Mouse (Mus musculus): ENCODE results near the gene Lrig1.

Gene Lrig1

DNA sequence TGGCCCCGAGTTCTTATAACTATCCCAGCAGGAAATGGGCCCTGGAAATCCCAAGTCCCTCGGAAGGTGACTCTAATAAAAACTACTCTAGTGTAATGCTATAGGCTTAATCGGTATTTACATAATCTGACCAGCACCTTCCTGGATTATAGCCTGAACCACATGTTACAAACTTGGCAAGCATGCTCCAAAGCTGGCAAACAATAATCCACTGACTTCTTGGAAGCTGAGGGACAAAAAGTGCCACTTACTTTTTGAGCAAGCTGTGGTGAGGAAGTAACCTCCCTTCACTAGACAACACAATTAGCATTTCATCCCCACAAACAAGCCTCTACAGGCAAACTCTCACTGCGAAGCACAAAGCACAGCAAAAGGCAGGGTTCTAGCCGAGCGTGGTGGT, 30.6 kb downstream of the Lrig1 start:
- DNase-seq, result no peak

DNA sequence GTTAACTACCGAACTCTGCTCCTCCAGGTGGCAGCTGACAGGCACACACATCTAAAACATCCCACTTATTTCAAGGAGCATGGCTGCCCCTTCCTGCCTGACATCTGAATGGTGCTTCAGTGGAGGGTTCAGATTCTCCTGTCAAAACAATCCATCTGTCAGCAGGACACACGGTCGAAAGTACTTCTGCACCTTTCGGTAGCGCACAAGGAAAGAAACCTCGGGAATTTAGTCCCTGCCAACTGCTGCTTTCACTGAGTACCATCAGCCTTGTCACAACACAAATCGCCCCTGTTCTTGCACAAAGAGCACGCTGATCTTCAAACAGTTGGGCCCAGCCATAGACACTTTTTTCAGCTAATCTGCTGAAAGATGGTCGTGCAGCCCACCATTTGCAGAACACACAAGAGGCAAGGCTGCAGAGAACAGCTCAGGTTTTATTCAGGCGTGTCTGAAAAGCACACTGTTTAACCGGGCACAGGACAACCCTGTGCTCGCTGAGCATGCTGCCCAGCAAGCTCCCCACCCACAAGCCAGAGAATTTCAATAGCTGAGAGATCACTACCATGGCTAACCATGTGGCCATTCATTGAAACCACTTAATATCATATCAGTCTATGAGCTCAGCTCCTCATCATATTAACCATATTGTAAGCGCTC, 31.6 kb downstream of the Lrig1 start:
- no peak for DNase-seq

DNA sequence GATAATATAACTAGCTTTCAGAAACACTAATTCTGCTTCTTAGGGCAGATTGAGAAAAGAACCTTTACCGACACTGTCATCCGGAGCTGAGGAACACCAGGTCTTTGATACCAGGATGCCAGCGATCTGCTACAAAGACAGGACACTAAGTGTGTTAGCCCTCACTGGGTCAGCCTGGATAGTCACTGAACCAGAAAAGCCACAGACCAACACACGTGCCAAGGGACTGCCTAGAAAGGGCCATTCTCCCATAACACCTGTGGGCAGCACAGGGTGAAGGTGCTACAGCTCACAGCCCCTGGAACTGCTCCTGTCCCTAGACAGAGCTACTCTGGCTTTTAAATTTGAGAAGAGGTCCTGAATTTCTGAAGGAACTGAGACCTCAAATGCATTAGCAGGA, 32.8 kb downstream of the Lrig1 start:
- peak; percentile 37 for DNase-seq

DNA sequence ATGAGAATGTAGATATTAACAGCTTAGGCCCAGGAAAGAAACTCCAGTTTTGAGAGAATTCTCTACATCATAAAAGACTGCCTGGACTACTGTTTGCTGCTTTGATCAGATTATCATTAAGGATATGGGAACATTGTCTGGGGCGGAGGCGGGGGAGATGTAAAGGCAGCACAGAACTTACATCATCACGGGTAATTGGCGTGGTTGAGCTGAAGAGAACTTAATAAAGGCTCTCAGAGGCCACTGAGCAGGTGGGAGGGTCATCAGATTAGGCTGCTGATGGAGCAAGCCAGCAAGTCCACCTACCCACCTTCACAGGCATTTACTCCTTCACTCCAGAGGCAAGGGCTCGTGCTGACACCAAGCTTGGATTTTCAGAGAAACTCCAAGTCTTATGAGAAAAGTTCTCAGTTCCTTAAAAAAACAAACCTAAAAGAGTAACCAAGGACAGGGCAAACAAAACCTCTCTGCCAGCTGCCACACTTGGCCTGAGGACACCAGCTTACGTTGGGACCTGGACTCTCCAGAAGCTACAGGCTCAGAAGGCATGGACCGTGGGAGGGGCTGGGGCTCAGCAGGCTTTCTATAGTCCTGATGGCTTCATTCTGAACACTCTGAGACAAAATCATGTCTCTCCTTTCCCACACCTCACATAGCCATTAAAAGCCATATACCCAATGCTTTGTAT, 33.4 kb downstream of the Lrig1 start:
- DNase-seq, result no peak

DNA sequence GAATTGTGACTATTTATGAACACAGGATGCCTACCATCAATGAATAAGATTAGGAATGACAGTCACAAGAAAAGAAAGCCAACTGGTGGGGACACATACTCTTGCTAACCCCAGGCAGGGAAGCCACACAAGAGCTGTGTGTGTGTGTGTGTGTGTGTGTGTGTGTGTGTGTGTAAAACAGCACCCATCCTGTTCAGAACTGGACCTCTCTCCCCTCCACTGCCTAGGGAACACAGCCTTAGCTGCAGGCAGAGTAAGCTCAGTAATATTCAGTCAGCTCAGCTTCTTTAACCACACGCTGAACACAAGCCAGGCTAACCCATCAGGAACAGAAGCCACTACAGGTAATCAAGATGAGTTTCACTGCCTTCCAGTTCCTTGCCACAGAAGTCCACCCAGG, 34.3 kb downstream of the Lrig1 start:
- DNase-seq, result no peak

DNA sequence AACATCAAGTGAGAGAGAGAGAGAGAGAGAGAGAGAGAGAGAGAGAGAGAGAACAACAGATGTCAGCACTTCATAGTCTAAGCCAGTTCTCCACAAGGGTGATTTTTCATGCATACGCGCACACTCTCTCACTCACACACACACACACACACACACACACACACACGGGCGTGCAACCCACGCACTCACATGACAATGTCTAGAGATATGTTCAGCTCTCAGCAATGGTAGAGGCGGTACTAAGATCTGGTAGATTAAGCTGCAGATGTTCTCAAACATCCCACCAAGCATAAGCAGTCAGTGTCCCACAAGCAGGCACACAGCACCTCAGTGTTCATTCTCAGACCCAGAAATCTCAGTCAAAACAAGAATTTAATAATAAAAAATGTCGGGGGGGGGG, 34.7 kb downstream of the Lrig1 start:
- DNase-seq, result no peak

DNA sequence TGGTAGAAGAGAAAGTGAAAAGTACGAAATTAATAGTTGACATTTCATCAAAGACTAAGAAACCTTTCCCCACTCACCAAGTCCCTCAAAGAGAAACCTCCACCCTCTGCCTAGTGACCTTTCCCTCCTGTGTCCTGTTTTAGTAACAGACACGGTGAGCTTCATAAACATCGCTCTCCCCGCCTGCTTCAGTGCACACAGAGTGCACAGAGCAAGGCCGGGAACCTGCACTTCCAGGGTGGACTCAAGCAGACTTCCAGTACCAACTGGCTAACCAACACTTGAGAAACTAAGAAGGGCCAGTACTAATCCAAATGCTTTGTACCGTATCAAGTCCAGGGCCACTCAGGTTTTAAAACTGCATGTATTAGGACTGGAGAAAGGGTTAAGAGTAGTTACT, 36.0 kb downstream of the Lrig1 start:
- peak; percentile 35 for DNase-seq

DNA sequence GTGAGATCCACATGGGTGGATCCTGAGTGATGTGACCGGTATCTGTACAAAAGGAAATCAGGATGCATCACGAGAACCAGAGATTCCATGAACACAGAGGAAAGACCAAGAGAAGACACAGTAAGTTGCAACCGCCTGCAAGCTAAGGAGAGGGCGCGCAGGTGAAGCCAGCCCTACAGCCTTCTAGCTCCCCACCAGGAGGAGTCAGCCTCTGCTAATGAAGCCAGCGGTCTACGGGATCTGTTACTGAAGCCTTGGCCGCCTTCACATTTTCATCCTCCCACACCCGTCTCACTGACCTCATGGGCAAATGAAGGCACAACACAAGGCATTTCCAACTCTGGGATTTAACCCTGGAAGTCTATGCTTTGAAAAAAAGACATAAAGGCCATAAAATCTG, 38.0 kb downstream of the Lrig1 start:
- DNase-seq, result no peak

DNA sequence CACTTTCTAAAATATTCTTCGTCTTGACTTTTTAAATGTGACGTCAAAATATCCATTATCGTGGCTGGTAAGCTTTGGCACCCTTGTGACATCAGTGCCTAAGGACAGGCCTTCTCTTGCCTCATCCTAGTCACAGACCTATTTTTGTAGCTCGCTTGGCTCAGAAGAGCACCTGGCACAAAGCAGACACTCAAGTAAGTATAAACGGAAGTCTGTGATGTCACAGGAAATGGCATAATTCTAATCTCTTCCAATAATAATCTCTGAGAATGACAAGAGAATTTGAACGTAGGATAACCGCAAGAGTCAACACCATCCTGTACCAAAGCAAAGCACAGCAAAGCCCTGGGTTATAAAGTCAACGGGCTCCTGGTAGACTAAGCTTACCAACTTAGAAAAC, 38.6 kb downstream of the Lrig1 start:
- DNase-seq, result no peak

DNA sequence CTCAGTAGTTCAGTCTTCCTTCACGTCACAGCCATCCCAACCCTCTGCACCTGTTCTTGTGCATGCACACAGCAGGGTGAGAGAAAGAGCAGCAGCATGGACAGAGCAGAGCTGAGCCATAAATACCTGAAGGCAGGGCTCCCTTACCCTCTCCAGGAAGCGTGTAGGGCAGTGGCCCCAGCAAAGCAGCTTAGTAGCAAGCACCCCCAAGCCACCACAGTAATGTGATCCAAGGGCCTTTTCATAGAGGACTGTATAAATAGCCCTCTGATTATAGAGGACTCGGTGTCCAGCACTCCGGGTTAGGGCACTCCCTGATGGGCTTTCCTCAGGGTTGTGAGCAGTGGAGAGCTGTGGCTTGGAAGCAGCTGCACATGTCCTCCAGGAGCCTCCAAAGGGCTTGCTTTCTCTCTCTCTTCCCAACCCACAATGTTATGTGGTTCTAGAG, 40.0 kb downstream of the Lrig1 start:
- no peak for DNase-seq

DNA sequence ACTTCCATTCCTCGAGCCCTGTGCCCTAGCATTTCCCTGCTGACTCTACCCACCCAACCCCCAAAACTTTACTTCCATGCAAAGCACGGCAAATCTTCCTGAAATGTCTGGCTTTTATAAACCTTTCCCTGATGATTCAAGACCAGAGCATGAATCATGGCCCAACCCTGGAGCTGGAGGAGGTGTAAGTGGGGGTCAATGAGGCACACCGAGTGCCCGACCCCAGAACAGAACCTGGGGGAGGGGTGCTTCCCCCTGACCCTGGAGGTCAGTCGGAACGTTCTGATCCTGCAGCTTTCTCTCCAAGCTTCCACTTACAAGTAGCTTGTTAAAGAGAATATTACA, 41.9 kb downstream of the Lrig1 start:
- no peak for DNase-seq

DNA sequence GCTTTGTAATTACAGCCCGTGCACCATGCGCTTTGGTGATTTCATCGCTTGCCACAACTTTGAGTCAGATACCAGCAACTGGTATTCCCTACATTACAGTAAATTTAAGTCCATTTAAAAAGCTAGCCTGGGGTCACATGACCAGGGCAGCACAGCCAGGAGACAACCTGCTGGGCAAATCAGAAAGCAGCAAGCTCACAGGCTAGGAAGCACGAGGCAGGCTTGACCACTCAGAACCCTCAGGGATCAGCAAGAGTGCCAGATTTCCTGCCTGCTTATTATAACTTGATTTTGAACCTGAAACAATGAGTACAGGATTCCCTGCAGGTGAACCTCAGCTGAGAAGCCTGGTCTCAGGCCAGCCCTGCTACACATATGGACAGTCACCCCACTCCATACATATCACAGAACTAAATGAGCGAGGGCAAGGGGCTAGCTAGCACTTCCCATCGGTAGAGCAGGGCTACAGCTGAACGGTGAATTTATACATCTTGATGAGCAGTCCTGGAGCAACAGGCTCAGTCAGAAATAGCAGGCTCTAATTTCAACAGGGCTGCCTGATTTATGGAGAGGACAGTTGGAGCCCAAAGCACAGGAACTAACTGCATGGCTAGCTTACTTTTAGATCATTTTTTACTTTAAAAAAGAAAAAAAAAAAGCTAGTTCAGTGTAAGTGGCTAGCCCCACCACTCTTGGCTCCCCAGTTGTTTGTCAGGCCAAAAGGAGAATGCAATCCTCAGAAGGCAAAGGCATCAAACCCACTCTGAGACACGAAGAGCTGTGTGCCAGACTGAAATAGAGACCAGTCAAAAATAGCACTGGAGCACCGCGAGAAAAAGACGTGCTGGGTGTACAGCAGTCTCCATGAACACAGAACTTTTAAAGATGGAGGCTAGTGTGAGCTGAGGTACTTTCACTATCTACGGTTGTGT, 42.5 kb downstream of the Lrig1 start:
- DNase-seq, result no peak

DNA sequence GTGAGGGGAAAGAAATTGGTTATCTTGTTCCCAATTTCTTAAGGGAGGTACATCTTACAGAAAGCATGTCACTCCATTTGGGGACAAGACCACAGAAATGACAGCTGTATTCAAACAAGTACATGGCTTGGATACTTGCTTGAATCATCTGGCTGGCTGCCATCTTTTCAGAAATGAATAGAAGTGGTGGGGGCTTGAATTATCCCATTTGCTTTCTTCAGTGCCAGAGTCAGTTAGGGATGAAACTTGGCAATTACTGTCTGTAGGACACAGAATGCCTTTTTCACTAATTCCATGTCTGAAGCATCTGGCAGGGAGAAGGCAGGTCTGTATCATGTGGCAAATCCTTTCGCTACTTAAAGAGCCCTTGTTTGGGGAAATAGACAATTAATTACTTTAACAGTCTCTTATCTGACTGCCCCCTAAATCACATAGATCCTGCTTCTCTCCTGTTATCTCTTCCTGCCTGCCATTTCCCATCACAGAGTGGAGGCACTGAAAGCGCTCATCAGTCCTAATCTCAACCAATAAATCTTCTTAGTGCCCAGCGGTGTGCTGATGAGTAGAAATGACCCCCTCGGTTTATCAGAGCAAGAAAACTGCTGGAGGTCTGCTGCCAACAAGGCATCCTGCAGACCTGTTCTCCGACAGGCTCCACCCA, 44.0 kb downstream of the Lrig1 start:
- no peak for DNase-seq

DNA sequence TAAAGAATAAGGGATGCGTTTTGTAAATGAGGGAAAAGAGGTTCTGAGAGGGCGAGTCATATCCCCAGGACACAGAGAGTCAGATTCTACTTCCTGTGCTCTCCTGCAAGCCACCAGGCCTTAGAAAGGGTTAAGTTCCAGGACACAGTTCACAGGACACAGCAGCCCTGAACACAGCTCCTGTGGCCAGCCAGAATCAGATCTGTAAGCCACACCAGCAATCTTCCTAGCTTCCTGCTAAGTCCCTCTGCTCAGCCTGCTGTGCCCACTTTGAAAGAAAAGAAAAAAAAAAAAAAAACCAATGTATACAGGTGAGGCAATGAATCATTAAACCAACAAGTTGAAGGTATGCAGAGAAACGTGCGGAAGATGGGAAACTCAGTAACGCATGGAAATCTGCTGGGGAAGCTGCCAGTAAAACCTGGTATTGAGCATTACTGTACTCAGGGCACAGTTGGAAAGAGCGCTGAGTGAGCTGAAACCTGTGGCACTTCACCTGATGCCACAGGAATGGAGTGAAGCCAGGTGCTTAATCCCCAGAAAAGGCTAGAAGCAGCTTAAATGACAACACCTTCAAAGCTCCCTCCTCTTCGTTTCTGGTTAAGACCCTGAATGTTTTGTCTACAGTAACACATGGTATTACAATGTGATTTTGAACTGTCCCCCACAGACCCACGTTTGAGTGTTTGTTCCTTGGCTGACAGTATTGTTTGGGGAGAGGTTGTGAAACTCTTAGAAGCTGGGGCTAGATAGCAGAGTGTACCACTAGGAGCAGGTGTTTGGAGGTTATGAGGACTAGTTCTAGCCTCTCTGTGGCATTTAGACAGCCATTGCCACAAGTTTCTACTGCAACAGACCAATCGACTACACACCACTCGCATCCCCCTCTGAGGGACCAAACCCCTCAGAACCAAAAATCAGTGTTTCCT, 46.3 kb downstream of the Lrig1 start:
- peak; percentile 39 for DNase-seq

DNA sequence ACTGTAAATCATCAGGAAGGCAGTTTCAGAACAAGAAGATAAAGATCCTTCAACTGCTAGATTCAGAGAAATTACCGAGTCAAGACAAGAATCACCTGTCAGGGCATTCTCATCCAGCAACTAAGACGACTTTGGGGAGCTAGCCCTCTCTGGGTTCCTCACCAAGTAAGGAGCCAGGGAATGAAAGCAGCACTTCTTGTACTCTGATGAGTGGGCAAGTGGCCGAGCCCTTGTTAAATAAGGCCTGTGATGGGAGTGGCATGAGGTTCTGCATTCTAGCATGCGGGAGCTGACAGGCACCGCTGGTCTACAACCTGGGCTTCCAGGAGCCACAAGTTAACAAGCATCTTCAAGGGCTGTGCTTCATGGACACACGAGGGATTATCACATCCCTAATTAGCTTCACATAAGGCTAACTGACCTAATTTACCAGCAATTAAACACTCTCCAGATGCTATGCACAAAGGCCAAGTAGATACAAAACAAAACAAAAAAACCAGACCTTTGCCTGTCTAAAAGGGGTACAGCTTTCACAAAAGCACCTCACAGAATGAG, 47.2 kb downstream of the Lrig1 start:
- DNase-seq, result no peak

DNA sequence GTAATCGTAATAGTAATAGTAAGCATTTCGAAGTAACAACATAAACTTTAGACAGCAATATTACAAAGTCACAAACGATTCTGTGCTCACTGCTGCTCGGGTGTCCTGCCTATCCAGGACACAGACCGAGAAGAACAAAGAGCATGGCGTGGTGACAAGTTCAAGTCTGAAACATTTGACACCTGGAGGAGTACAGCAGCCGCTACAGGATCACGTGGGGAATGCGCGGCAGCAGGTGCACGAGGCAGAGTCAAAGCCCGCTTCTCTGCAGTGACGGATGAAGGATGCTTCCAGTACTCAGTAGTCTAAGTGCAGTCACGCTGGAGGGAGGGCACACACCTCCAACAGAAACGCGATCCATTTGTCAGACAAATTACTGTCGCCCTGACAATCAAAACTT, 48.4 kb downstream of the Lrig1 start:
- DNase-seq, result no peak

DNA sequence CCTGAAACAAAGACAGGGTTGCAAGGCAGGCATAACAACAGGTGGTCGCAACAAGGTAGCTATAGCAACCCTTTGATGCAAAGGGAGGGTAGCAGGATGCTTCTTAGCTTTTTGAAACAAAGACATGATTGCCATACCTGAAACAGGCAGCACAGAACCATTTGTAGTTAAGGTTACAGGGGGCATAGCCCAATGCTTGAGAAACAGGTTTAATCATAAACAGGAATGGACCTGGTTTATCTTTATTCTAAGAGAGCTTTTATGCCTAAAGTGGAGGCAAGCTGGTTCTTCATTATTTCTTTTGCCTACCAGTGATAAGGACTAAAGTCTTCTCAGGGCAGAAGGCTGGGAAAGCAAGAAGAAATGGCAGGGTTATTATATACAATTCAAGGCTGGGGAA, 50.3 kb downstream of the Lrig1 start:
- no peak for DNase-seq

DNA sequence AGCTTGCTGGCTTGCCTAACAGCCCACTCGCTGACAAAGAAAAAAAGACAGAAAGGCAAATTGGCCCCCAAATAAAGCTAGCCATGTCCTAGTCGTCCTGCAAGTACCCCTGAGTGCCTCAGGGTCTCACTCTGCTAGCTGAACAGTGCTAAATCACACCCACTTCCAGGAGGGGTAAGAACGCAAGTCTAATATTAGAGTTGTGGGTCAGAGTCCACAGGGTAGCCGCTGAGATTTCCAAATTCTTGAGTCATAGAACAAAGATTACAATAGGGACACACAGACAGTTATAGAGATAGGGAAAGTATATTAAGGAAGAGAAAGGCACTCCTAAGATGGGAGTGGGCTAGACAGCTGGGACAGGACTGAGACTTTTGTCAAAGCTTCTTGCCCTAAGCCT, 51.5 kb downstream of the Lrig1 start:
- no peak for DNase-seq

DNA sequence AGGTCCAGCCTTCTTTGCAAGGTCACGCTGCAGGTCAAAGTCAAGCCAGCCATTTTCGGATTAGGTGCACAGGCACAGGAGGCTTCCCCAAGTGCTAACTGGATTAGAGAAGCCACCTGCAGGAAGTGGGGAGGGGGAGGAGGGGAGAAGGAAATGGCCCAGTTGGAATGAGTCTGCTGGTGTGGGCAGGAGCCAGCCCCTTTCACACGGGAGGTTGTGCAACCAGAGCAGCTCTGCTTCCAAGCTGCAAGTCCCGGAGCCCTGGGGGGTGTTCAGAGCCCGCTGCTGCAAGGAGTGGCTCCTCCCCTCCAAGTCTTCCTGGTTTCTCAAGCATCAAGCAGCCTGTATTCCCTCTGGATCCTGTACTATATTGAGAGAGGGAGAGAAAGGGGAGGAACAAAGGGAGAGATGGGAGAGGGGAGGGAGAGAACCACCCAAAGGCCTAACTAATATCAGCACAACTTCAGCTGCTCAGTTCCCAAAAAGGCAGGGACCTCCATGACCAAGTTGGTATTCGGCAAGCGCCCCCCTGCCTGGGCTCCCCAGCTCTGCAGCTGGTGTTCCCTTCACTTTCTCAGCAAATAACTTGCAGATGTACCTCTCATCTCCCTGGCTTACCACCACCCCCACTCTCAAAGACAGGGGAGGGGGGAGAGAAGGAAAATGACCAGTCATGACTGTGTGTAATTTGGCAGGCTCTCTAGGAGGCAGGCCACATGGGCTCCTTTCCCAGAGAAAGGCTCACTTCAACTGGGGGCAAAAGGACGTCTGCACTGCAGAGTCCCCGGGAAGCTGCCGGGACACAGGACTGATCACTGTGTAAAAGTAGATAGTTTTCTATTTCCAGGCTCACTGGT, 52.2 kb downstream of the Lrig1 start:
- peak; percentile 78 for DNase-seq

DNA sequence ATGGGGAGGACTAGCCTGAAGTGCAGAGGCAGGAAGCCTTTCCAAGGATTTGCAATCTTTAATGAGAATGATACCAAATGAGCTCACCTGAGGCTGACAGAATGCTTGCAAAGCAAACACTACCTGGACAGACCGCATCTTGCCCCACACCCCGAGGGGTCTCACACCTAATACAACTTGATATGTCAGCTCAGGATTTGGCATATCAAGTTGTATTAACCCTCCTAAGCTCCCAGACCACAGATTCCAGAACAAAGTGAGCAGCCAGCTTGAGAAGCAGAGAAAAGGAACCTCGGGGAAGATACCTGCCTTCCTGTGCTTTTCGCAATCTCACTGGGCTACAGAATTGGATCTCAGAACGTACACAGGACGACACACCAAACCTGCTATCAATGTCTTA, 53.1 kb downstream of the Lrig1 start:
- DNase-seq, result no peak

Measured in kidney, postnatal 10 days (tissue).